Mouse (Mus musculus) intestine, embryonic 14.5 days (tissue): ENCODE data around the gene Klhl12. TPM values are rescaled to one million over a fixed set of nuclear protein-coding genes. Genes with fewer than 3 reads are reported as not detected.
"Not testable (repeated sequence)": the region's sequence is repeated elsewhere in the genome, so short reads cannot be mapped to it uniquely, and the experiment has no call there.

ENCODE experiments used
- ATAC-seq: fragments of 200-750 bp; cut with Nextera tagmentation; replicated peaks from 2 replicates; pipeline ENCODE4 v1.8.0; 2017; ENCODE audit warnings: low read depth, moderate number of reproducible peaks, moderate TSS enrichment, moderate library complexity; ENCODE audit not compliant: low FRiP score, low TSS enrichment
- DNase-seq: peaks from one replicate; pipeline ENCODE4 v3.0.0-alpha.2; 2018; ENCODE audit warnings: low spot score
- H3K27ac ChIP-seq: fragments of 300-500 bp; sonication (generic); 2 replicates; pipeline ENCODE4 v1.5.1; 2014; ENCODE audit warnings: low read depth, mild to moderate bottlenecking, control low read depth
- H3K27me3 ChIP-seq: fragments of 300-500 bp; sonication (generic); replicated peaks from 2 replicates; pipeline ENCODE4 v1.6.1; 2014; ENCODE audit warnings: low read length, control low read depth; ENCODE audit not compliant: control insufficient read depth, insufficient read depth
- H3K36me3 ChIP-seq: fragments of 300-500 bp; sonication (generic); 2 replicates; pipeline ENCODE4 v1.6.1; 2014; ENCODE audit warnings: low read length, control low read depth; ENCODE audit not compliant: control insufficient read depth, insufficient read depth
- H3K4me1 ChIP-seq: fragments of 300-500 bp; sonication (generic); replicated peaks from 2 replicates; pipeline ENCODE4 v1.6.1; 2014; ENCODE audit warnings: low read length, control low read depth, mixed read lengths; ENCODE audit not compliant: control insufficient read depth, insufficient read depth
- H3K4me2 ChIP-seq: fragments of 300-500 bp; sonication (generic); 2 replicates; pipeline ENCODE4 v1.6.1; 2014; ENCODE audit warnings: low read length
- H3K4me3 ChIP-seq: fragments of 300-500 bp; sonication (generic); 2 replicates; pipeline ENCODE4 v1.5.1; 2014; ENCODE audit warnings: low read depth, low read length, control low read depth, mixed read lengths
- H3K9ac ChIP-seq: fragments of 300-500 bp; sonication (generic); 2 replicates; pipeline ENCODE4 v1.6.1; 2014; ENCODE audit warnings: mild to moderate bottlenecking, low read length
- H3K9me3 ChIP-seq: fragments of 300-500 bp; sonication (generic); 2 replicates; pipeline ENCODE4 v1.6.1; 2016; ENCODE audit warnings: low read length, control low read depth; ENCODE audit not compliant: control insufficient read depth
- WGBS: fragments of 180-500 bp; shearing (Covaris S2); extraction: QIAGEN DNeasy Blood & Tissue Kit; methylation state at CpG from one replicate; pipeline ENCODE4 v1.1.7; 2014; 5-methylcytosine and 5-hydroxymethylcytosine counted together
- polyA plus RNA-seq: library from polyadenylated mRNA; unstranded; fragments of >200 nt; fragmentation: Nextera tagmentation; extraction: Ambion mirVana; gene quantifications from 2 replicates; pipeline ENCODE4 v1.2.1, GENCODE M21; 2014

Klhl12 gene
- polyA plus RNA-seq, 1 experiment from 2014 or later, result 18.9 TPM

- Histone ChIP-seq H3K27ac (peak overlapping the region; percentile 49; the same call in 1 of the 2 replicates), H3K4me1 (peaks cover 21% of the 10 kb centered on the region), H3K36me3 (no peaks in the 10 kb centered on the region), H3K27me3 (peaks cover 11% of the 10 kb centered on the region; the same call in 1 of the 2 replicates), H3K4me2 (no peak overlapping the region), H3K9ac (no peak overlapping the region), H3K4me3 (no peak overlapping the region), H3K9me3 (no peaks in the 10 kb centered on the region)
- 79% methylated on average over 2 of the region's 2 CpGs for WGBS
- no peak for DNase-seq
- no peak for ATAC-seq
These were observed 60.6 kb downstream of the Klhl12 start for GRCm38 (mm10) chr1:134515891-134516290.

- DNase-seq (peak; percentile 71), ATAC-seq (0 out of 2 replicates have a peak, but pooled peaks have one; percentile 19)
- Histone ChIP-seq H3K36me3 (no peaks in the 10 kb centered on the region), H3K4me1 (peaks cover 21% of the 10 kb centered on the region), H3K9ac (no peak overlapping the region), H3K27ac (peak overlapping the region; percentile 49), H3K4me3 (no peak overlapping the region), H3K4me2 (no peak overlapping the region), H3K9me3 (no peaks in the 10 kb centered on the region), H3K27me3 (peaks cover 9% of the 10 kb centered on the region; the same call in 1 of the 2 replicates)
- 19% methylated on average over 4 of the region's 4 CpGs for WGBS
These were observed 61.3 kb downstream of the Klhl12 start for GRCm38 (mm10) chr1:134516491-134517198.

GRCm38 (mm10) chr1:134517841-134518240, 62.5 kb downstream of the Klhl12 start:
- H3K4me3 ChIP-seq, H3K4me2 ChIP-seq, H3K36me3 ChIP-seq, H3K9me3 ChIP-seq, ATAC-seq, H3K27me3 ChIP-seq, H3K9ac ChIP-seq, DNase-seq, H3K27ac ChIP-seq: not testable (repeated sequence)
- peaks cover 21% of the 10 kb centered on the region for H3K4me1 ChIP-seq
- 97% methylated on average over 14 of the region's 14 CpGs for WGBS

DNA sequence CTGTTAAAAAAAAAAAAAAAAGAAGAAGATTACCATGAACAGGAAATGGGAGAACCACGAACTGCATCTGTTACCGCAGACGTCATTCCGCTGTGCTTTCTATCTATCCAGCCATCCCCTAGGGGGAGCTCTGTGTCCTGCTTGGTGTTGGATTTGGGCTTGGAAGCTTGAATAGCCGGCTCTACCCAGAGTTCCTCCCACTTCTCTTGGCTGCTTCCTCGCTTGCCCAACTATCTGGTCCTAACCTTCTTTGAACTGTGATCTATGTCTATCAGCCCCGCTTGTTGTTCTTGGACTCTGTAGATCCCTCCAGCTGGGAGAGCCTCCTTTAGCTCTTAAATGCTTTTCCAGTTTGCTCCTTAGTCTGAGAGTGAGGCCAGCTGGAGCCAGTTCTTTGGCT, 63.3 kb downstream of the Klhl12 start:
- H3K27ac ChIP-seq, result no peak overlapping the region
- ATAC-seq, result peak; percentile 60; the same call in 1 of the 2 replicates
- H3K27me3 ChIP-seq, result no peaks in the 10 kb centered on the region
- H3K4me2 ChIP-seq, result no peak overlapping the region; the same call in 1 of the 2 replicates
- no peak overlapping the region for H3K4me3 ChIP-seq
- peak; percentile 87 for DNase-seq
- H3K4me1 ChIP-seq, result peaks cover 17% of the 10 kb centered on the region
- H3K9ac ChIP-seq, result no peak overlapping the region
- WGBS, result 10% methylated on average over 7 of the region's 7 CpGs
- H3K36me3 ChIP-seq, result no peaks in the 10 kb centered on the region
- H3K9me3 ChIP-seq, result no peaks in the 10 kb centered on the region

DNA sequence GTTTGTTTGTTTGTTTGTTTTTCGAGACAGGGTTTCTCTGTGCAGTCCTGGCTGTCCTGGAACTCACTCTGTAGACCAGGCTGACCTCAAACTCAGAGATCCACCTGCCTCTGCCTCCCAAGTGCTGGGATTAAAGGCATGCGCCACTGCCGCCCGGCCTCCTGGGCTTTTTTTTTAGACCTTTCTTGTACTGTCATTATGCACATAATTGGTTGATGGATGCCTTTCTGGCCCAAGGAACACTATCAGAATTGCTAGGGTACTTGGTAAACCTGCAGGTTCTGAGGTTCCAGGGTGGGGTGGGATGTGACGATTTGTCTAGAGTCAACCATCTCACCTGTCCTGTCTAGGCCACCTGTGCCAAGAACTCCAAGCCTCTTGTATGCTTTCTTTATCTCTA, 63.9 kb downstream of the Klhl12 start:
- not testable (repeated sequence) for H3K36me3 ChIP-seq, ATAC-seq, H3K9ac ChIP-seq, H3K4me3 ChIP-seq, H3K27ac ChIP-seq, DNase-seq, H3K4me2 ChIP-seq, H3K27me3 ChIP-seq, H3K9me3 ChIP-seq
- WGBS, result 94% methylated on average over 5 of the region's 5 CpGs
- peaks cover 15% of the 10 kb centered on the region for H3K4me1 ChIP-seq

DNA sequence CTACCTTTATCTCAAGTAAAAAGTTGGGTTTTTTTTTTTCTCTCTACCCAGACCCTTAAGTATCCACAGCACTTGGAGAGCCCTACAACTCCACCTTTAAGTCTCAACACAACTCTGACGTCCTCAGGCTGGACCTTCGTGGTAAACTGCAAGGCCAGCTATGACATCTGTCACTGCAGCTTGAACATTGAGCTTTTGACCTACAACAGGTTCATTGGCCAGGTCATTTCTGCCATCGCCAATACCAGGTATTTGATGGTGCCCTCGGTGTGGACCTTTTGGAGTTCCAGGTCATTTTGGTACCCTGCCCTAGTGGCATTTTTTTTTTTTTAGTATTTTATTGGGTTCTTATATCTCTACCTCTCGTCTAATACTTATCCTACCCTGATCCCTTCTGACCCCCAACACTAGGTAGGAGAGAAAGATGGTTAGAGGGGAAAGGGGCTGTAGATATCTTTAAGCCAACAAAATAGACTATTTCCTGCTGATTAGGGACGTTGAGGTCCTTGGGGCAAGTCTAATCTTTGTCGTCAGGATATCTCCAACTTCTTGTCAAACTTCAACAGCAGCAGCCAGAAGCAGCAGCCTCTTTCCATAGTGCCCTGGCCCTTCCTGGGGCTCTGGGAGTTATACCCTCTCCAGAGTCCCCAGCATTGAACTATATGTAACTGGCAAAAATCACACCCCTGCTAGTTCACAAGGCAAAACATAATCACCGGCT, 64.8 kb downstream of the Klhl12 start:
- ATAC-seq, result no peak
- Histone ChIP-seq H3K27ac (no peak overlapping the region), H3K27me3 (no peaks in the 10 kb centered on the region), H3K36me3 (no peaks in the 10 kb centered on the region), H3K4me3 (no peak overlapping the region), H3K9ac (no peak overlapping the region), H3K4me2 (no peak overlapping the region), H3K9me3 (no peaks in the 10 kb centered on the region), H3K4me1 (peaks cover 15% of the 10 kb centered on the region)
- WGBS, result 78% methylated on average over 8 of the region's 8 CpGs
- DNase-seq, result no peak

DNA sequence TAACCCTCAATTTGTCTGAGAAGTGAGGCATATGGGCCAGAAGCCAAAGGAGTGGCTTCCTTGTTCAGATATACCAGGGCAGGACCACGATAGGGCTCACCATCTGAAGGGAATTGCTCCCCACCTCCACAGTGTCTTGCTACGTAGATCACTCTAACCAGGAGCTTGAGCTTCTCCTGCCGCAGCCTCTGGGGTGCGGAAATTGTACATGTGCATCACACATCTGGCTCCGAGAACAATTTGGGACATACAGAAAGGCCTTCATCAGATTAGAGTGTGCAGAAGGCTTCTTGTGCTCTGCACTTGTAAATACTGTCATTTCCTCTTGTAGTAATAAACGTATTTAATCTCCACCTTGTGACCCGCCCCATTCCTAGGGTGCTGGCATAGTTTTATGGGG, 65.8 kb downstream of the Klhl12 start:
- H3K9ac ChIP-seq, result no peak overlapping the region
- no peak for DNase-seq
- H3K36me3 ChIP-seq, result no peaks in the 10 kb centered on the region
- no peak overlapping the region for H3K4me2 ChIP-seq
- no peak overlapping the region for H3K27ac ChIP-seq
- no peaks in the 10 kb centered on the region for H3K27me3 ChIP-seq
- H3K4me3 ChIP-seq, result no peak overlapping the region
- 72% methylated on average over 7 of the region's 7 CpGs for WGBS
- H3K4me1 ChIP-seq, result peaks cover 13% of the 10 kb centered on the region
- no peak for ATAC-seq
- no peaks in the 10 kb centered on the region for H3K9me3 ChIP-seq

GRCm38 (mm10) chr1:134522325-134522724, 67.0 kb downstream of the Klhl12 start:
- Histone ChIP-seq H3K9me3 (no peaks in the 10 kb centered on the region), H3K9ac (no peak overlapping the region), H3K27ac (no peak overlapping the region), H3K36me3 (no peaks in the 10 kb centered on the region), H3K4me1 (0 out of 2 replicates have a peak, but pooled peaks cover 3% of the 10 kb centered on the region), H3K4me3 (no peak overlapping the region), H3K27me3 (no peaks in the 10 kb centered on the region), H3K4me2 (no peak overlapping the region)
- ATAC-seq (no peak), DNase-seq (no peak)
- WGBS, result 44% methylated on average over 2 of the region's 2 CpGs
